Mouse (Mus musculus): Measurements from ENCODE around the gene Hypk. TPM values are rescaled to one million over a fixed set of nuclear protein-coding genes. Genes with fewer than 3 reads are reported as not detected.
A peak's percentile ranks its signal among the peaks of the same experiment; 100 is the strongest.

Hypk gene
- 89.7 and 90.8 TPM in 2 replicates for polyA plus RNA-seq (2014; fragmentation: Nextera tagmentation; extraction: Ambion mirVana)

DNA sequence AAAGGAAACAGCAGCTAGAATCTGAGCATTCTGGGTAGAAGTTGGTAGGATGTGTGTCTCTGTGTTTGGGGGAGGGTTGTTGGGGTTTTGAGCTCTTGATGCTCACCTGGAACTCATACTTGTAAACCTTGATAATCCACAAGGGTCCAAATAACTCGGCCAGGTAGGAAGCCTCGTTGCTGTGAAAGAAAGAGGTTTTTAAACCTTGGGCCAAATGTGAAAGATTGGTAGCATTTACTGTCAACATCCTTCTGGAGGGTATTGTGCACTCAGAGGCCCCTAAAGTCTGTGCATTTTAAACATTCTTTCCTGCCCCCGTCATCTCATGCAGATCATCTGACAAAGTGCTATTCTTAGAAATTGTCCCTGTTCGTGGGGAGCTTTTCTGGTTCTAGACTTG lies at the start of gene Hypk:
Gene Hypk (plus strand): TSS at position 301 of the 400 bp plus-strand sequence.
- Histone ChIP-seq H3K27me3 (ENCODE audit: control insufficient read depth, insufficient read depth, low read length) (no peaks in the 10 kb centered on the region), H3K9ac (replicated peaks; ENCODE audit: low read depth, low read length) (no peak within 1 kb of the TSS), H3K4me3 (ENCODE audit: low read depth, low read length) (no peak within 1 kb of the TSS), H3K4me2 (replicated peaks; ENCODE audit: low read depth, low read length) (no peak within 1 kb of the TSS), H3K27ac (ENCODE audit: low read length) (no peak within 1 kb of the TSS), H3K9me3 (ENCODE audit: control insufficient read depth, low read depth, low read length) (no peaks in the 10 kb centered on the region), H3K4me1 (ENCODE audit: control insufficient read depth, insufficient read depth, low read length) (peaks cover 25% of the 10 kb centered on the region; the same call in 1 of the 2 replicates), H3K36me3 (ENCODE audit: control insufficient read depth, insufficient read depth, low read length) (peaks cover 19% of the 10 kb centered on the region)
- WGBS = 72% methylated on average over 4 of the region's 4 CpGs
- ATAC-seq (ENCODE audit: insufficient number of reproducible peaks, insufficient read depth, low FRiP score, low read depth) = no peak

DNA sequence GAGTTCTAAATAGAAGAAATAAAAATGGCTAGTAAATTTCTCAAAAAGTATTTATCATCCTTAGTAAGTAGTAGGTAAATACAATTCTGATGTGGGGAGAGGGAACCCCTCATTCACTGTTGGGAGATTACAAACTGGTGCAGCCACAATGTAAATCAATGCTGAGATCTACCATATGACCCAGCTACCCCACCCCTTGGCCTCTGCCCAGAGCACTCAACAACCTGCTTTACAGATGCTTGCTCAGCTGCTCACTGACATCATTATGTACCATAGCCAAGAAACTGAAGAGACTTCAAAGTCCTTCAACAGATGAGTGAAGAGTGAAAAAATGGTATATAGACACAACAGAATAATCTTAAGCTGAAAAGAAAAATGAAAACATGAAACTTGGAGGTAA lies 49.8 kb upstream of the Hypk start:
- no peaks in the 10 kb centered on the region for H3K9me3 ChIP-seq (ENCODE audit: control insufficient read depth, low read depth, low read length)
- no peaks in the 10 kb centered on the region for H3K4me1 ChIP-seq (ENCODE audit: control insufficient read depth, insufficient read depth, low read length)
- no peaks in the 10 kb centered on the region for H3K27me3 ChIP-seq (ENCODE audit: control insufficient read depth, insufficient read depth, low read length)
- H3K27ac ChIP-seq (ENCODE audit: low read length) = no peak overlapping the region
- H3K36me3 ChIP-seq (ENCODE audit: control insufficient read depth, insufficient read depth, low read length) = no peaks in the 10 kb centered on the region
- ATAC-seq (ENCODE audit: insufficient number of reproducible peaks, insufficient read depth, low FRiP score, low read depth) = no peak
- H3K4me2 ChIP-seq (replicated peaks; ENCODE audit: low read depth, low read length) = no peak overlapping the region
- H3K4me3 ChIP-seq (ENCODE audit: low read depth, low read length) = no peak overlapping the region
- H3K9ac ChIP-seq (replicated peaks; ENCODE audit: low read depth, low read length) = no peak overlapping the region

DNA sequence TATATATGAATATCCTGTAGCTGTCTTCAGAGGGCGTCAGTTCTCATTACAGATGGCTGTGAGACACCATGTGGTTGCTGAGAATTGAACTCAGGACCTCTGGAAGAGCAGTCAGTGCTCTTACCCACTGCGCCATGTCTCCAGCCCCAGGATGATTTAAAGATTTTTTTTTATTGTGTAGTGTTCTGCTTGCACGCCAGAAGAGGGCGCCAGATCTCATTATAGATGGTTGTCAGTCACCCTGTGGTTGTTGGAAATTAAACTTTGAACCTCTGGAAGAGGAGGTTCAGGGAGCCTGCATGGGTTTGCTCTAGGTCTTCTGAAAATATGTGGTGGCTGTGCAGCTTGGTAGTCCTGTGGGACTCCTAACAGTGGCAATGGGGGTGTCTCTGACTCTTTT lies 44.9 kb upstream of the Hypk start:
- 33% methylated on average over 4 of the region's 4 CpGs for WGBS
- H3K27me3 ChIP-seq (ENCODE audit: control insufficient read depth, insufficient read depth, low read length) = no peaks in the 10 kb centered on the region
- no peaks in the 10 kb centered on the region for H3K9me3 ChIP-seq (ENCODE audit: control insufficient read depth, low read depth, low read length)
- H3K4me1 ChIP-seq (ENCODE audit: control insufficient read depth, insufficient read depth, low read length) = 0 out of 2 replicates have a peak, but pooled peaks cover 3% of the 10 kb centered on the region
- H3K4me3 ChIP-seq (ENCODE audit: low read depth, low read length) = no peak overlapping the region
- H3K4me2 ChIP-seq (replicated peaks; ENCODE audit: low read depth, low read length) = no peak overlapping the region
- no peak for ATAC-seq (ENCODE audit: insufficient number of reproducible peaks, insufficient read depth, low FRiP score, low read depth)
- H3K36me3 ChIP-seq (ENCODE audit: control insufficient read depth, insufficient read depth, low read length) = no peaks in the 10 kb centered on the region
- no peak overlapping the region for H3K9ac ChIP-seq (replicated peaks; ENCODE audit: low read depth, low read length)
- H3K27ac ChIP-seq (ENCODE audit: low read length) = no peak overlapping the region

DNA sequence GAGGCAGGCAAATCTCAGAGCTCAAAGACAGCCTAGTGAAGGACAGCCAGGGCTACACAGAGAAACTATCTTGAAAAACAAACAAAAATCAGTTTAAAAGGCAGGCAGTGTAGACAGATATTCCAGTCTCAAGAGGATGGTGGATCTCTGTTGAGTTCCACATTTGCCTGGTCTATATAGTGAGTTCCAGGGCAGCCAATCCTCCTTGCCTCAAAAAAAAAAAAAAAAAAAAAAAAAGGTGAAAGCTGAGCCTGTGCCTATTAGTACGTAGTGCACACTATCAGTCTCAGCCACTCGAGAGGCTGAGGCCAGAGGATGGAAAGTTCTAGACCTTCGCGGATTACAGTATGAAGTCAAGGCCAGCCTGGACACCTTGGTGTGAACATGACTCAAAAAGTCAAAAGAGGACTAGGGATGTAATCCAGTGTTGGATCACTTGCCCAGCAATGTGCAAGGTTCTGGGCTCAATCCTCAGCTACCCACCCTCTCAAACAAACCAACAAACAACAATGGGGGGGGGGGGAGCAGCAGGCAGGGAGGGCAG lies 40.2 kb upstream of the Hypk start:
- H3K27me3 ChIP-seq (ENCODE audit: control insufficient read depth, insufficient read depth, low read length) = no peaks in the 10 kb centered on the region
- H3K4me1 ChIP-seq (ENCODE audit: control insufficient read depth, insufficient read depth, low read length) = peaks cover 21% of the 10 kb centered on the region
- no peak for ATAC-seq (ENCODE audit: insufficient number of reproducible peaks, insufficient read depth, low FRiP score, low read depth)
- H3K27ac ChIP-seq (ENCODE audit: low read length) = peak overlapping the region; percentile 99
- no peaks in the 10 kb centered on the region for H3K9me3 ChIP-seq (ENCODE audit: control insufficient read depth, low read depth, low read length)
- WGBS = 7% methylated on average over 4 of the region's 4 CpGs
- H3K36me3 ChIP-seq (ENCODE audit: control insufficient read depth, insufficient read depth, low read length) = peaks cover 13% of the 10 kb centered on the region
- peak overlapping the region; percentile 72 for H3K4me2 ChIP-seq (replicated peaks; ENCODE audit: low read depth, low read length)
- peak overlapping the region; percentile 95 for H3K4me3 ChIP-seq (ENCODE audit: low read depth, low read length)
- H3K9ac ChIP-seq (replicated peaks; ENCODE audit: low read depth, low read length) = peak overlapping the region; percentile 99

DNA sequence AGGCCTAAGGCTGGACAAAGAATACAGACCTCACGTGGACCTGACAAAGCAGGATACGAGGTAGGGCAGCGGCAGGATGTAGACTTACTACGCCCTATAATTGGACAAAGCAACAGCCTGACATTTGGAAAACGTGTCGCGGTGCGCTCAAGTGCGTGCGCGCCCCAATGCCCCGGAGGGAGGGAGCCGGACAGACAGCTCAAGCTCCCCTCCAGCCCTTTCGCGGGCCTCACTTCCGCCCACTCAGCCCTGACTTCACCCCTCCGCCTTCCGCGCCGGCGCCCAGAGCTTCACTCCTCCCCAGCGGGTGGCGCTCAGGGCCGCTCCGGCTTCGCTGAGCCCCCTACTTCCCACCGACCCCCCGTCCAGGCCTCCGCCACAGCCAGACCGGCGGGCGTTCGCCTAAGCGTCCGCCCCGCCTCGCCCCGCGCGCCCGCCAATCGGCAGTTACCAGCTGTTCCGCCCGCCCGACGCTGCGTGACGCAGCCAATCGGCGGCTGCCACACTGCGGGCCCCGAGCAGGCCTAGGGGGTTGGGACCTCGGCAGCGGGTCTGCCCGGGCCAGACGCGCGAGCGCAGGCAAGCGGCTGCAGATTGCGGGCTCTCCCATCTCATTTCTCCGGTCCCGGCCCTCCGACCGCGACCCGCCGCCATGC lies 39.6 kb upstream of the Hypk start, which contains the start of the genes Pdia3 and Catsper2:
Gene Pdia3 (plus strand): TSS at position 389 of the 656 bp plus-strand sequence.
Gene Catsper2 (minus strand): TSS at position 406 of the 656 bp plus-strand sequence.
- Histone ChIP-seq H3K9me3 (ENCODE audit: control insufficient read depth, low read depth, low read length) (no peaks in the 10 kb centered on the region), H3K9ac (replicated peaks; ENCODE audit: low read depth, low read length) (peak within 1 kb of the TSS; percentile 99), H3K4me2 (replicated peaks; ENCODE audit: low read depth, low read length) (peak within 1 kb of the TSS; percentile 72), H3K4me3 (ENCODE audit: low read depth, low read length) (peak within 1 kb of the TSS; percentile 95), H3K27ac (ENCODE audit: low read length) (peak within 1 kb of the TSS; percentile 99), H3K36me3 (ENCODE audit: control insufficient read depth, insufficient read depth, low read length) (peaks cover 19% of the 10 kb centered on the region), H3K4me1 (ENCODE audit: control insufficient read depth, insufficient read depth, low read length) (peaks cover 21% of the 10 kb centered on the region), H3K27me3 (ENCODE audit: control insufficient read depth, insufficient read depth, low read length) (no peaks in the 10 kb centered on the region)
- peak; percentile 99 for ATAC-seq (ENCODE audit: insufficient number of reproducible peaks, insufficient read depth, low FRiP score, low read depth)
- under 1% methylated on average over 64 of the region's 68 CpGs for WGBS

DNA sequence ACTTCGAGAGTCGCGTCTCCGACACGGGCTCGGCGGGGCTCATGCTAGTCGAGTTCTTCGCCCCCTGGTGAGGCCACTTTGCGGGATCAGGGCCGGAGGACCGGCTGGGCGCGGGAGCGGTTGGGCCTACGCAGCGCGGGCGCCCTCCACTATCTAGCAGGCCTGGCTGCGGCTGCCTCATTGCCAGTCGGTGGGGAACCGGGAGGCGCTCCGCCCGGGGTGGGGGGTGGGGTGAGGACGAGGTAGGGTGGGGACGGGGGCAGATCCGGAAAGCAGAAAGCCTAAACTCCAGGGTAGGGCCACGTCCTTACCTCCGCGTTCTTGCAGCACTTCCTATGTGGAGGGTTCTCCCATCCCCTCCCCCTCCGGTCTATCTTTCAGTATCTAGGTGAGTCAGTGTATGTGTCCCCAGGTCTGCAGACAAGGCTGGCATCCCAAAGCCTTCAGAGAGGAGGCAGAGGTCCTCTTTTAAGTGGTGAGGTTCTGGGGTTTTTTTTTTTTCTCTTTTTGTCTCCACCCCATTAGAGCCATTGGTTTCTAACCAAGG lies 38.9 kb upstream of the Hypk start:
- Histone ChIP-seq H3K4me2 (replicated peaks; ENCODE audit: low read depth, low read length) (peak overlapping the region; percentile 72), H3K4me1 (ENCODE audit: control insufficient read depth, insufficient read depth, low read length) (peaks cover 21% of the 10 kb centered on the region), H3K36me3 (ENCODE audit: control insufficient read depth, insufficient read depth, low read length) (peaks cover 24% of the 10 kb centered on the region), H3K9me3 (ENCODE audit: control insufficient read depth, low read depth, low read length) (no peaks in the 10 kb centered on the region), H3K27ac (ENCODE audit: low read length) (peak overlapping the region; percentile 99), H3K27me3 (ENCODE audit: control insufficient read depth, insufficient read depth, low read length) (no peaks in the 10 kb centered on the region), H3K4me3 (ENCODE audit: low read depth, low read length) (peak overlapping the region; percentile 95), H3K9ac (replicated peaks; ENCODE audit: low read depth, low read length) (peak overlapping the region; percentile 99)
- under 1% methylated on average over 32 of the region's 32 CpGs for WGBS
- peak; percentile 46 for ATAC-seq (ENCODE audit: insufficient number of reproducible peaks, insufficient read depth, low FRiP score, low read depth)

DNA sequence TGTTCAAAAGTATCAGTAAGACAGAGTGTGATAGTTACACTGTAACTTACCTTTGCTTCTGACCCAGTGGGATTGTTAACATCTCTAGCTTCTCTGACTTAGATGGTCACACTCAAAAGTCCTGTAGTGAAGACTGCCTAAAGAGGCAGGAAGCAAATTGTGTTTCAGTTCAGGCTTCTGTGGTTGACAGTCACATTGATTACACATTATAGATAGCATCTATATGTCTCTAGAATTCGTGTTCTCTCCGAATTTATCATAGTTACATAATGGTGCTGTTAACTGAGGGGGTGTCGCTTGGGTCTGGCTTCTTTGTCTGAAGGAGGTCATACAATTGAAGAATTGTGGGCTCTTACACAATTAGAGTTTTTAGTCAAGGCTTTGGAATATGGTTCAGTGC lies 38.0 kb upstream of the Hypk start:
- ATAC-seq (ENCODE audit: insufficient number of reproducible peaks, insufficient read depth, low FRiP score, low read depth) = no peak
- WGBS = 27% methylated on average over 3 of the region's 3 CpGs
- H3K9ac ChIP-seq (replicated peaks; ENCODE audit: low read depth, low read length) = peak overlapping the region; percentile 99

DNA sequence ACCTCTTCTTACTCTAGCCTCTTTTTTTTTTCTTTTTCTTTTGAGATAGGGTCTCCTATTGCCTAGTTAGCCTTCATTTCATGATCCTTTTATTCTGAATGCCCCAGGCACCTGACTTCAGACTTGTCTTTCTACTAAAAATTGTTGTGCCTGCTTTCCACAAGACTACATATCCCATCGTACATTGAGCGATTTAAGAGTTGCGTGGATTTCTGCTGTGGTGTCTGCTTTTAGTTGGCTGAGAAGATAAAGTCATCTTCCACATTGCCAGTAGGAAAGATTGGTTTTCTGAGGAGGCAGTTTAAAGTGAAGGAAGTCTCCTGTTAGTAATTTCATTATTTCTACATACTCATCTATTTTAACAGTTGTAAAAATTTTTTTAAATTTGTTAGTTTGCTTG lies 37.5 kb upstream of the Hypk start:
- no peak overlapping the region for H3K27ac ChIP-seq (ENCODE audit: low read length)
- H3K4me2 ChIP-seq (replicated peaks; ENCODE audit: low read depth, low read length) = peak overlapping the region; percentile 72
- no peaks in the 10 kb centered on the region for H3K9me3 ChIP-seq (ENCODE audit: control insufficient read depth, low read depth, low read length)
- H3K36me3 ChIP-seq (ENCODE audit: control insufficient read depth, insufficient read depth, low read length) = peaks cover 24% of the 10 kb centered on the region
- H3K4me1 ChIP-seq (ENCODE audit: control insufficient read depth, insufficient read depth, low read length) = peaks cover 21% of the 10 kb centered on the region
- H3K4me3 ChIP-seq (ENCODE audit: low read depth, low read length) = peak overlapping the region; percentile 95
- no peaks in the 10 kb centered on the region for H3K27me3 ChIP-seq (ENCODE audit: control insufficient read depth, insufficient read depth, low read length)
- H3K9ac ChIP-seq (replicated peaks; ENCODE audit: low read depth, low read length) = 0 out of 2 replicates have a peak overlapping the region, but pooled peaks have one; percentile 99
- ATAC-seq (ENCODE audit: insufficient number of reproducible peaks, insufficient read depth, low FRiP score, low read depth) = no peak
- WGBS = 80% methylated on average over 3 of the region's 3 CpGs

More for the DNA sequence above, 38.0 kb upstream of the Hypk start:
- no peak overlapping the region for H3K27ac ChIP-seq (ENCODE audit: low read length)
- H3K4me2 ChIP-seq (replicated peaks; ENCODE audit: low read depth, low read length) = peak overlapping the region; percentile 72
- H3K27me3 ChIP-seq (ENCODE audit: control insufficient read depth, insufficient read depth, low read length) = no peaks in the 10 kb centered on the region
- peaks cover 24% of the 10 kb centered on the region for H3K36me3 ChIP-seq (ENCODE audit: control insufficient read depth, insufficient read depth, low read length)
- H3K9me3 ChIP-seq (ENCODE audit: control insufficient read depth, low read depth, low read length) = no peaks in the 10 kb centered on the region
- H3K4me1 ChIP-seq (ENCODE audit: control insufficient read depth, insufficient read depth, low read length) = peaks cover 21% of the 10 kb centered on the region
- H3K4me3 ChIP-seq (ENCODE audit: low read depth, low read length) = peak overlapping the region; percentile 95

All from stomach, embryonic 14.5 days (tissue).